Mouse (Mus musculus) testis, adult 2 months (tissue): ENCODE results near the gene Lmntd1. TPM values are rescaled to one million over a fixed set of nuclear protein-coding genes. Genes with fewer than 3 reads are reported as not detected.

Experiments
- H3K27ac ChIP-seq: fragments of 200-500 bp; 2 replicates; pipeline ENCODE4 v1.5.1; 2012; ENCODE audit warnings: low read depth, low read length; ENCODE audit not compliant: control insufficient read depth, insufficient read depth
- H3K27me3 ChIP-seq: fragments of 200-500 bp; 2 replicates; pipeline ENCODE4 v1.6.1; 2012; ENCODE audit warnings: mild to moderate bottlenecking, low read length, moderate library complexity; ENCODE audit not compliant: control insufficient read depth, insufficient read depth
- H3K36me3 ChIP-seq: fragments of 200-500 bp; 2 replicates; pipeline ENCODE4 v1.6.1; 2012; ENCODE audit warnings: mild to moderate bottlenecking, low read length; ENCODE audit not compliant: control insufficient read depth, insufficient read depth
- H3K4me1 ChIP-seq: fragments of 200-500 bp; 2 replicates; pipeline ENCODE4 v1.6.1; 2012; ENCODE audit warnings: low read length; ENCODE audit not compliant: control insufficient read depth, insufficient read depth
- H3K4me3 ChIP-seq: fragments of 200-500 bp; 2 replicates; pipeline ENCODE4 v1.5.1; 2012; ENCODE audit warnings: low read depth, mild to moderate bottlenecking, low read length, moderate library complexity, mixed read lengths; ENCODE audit not compliant: control insufficient read depth
- CTCF ChIP-seq: fragments of 200-500 bp; IDR thresholded peaks from 2 replicates; pipeline ENCODE4 v1.5.1; 2012; ENCODE audit warnings: low read depth, mild to moderate bottlenecking, inconsistent platforms, low read length, moderate library complexity; ENCODE audit not compliant: control insufficient read depth, insufficient read depth, insufficient replicate concordance
- POLR2A ChIP-seq: fragments of 200-500 bp; IDR thresholded peaks from 2 replicates; pipeline ENCODE4 v1.6.1; 2012; ENCODE audit warnings: low read depth, mild to moderate bottlenecking, inconsistent platforms, low read length, moderate library complexity; ENCODE audit not compliant: control insufficient read depth
- polyA plus RNA-seq: library from polyadenylated mRNA; depleted of rRNA; stranded (reverse); fragments of >200 nt; gene quantifications from 2 replicates; pipeline ENCODE4 v1.2.3, GENCODE M21; 2012; rRNA removed

The Lmntd1 gene
- polyA plus RNA-seq: 28.7 and 37.9 TPM in 2 replicates

DNA sequence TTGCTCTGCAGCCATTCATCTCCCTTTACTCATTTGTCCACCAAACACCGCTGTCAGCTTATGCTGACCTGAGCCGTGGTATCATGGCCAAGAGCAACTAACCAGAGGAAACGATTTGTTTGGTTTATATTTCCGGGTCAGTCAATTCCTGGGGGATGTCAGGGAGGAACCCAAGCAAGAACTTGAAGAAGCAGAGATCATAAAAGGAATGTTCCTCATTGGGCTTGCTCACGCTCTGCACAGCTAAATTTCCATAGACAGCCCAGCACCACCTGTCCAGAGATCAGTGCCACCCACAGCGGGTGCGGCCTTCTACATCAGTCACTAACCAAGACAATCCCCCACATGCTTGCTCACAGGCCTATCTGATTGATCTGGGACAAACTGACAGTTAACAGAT is at the start of gene Lmntd1:
Gene Lmntd1, minus strand, starts transcription at position 101 of the 400 bp plus-strand sequence.
- TF ChIP-seq CTCF (no peak), POLR2A (no peak)

DNA sequence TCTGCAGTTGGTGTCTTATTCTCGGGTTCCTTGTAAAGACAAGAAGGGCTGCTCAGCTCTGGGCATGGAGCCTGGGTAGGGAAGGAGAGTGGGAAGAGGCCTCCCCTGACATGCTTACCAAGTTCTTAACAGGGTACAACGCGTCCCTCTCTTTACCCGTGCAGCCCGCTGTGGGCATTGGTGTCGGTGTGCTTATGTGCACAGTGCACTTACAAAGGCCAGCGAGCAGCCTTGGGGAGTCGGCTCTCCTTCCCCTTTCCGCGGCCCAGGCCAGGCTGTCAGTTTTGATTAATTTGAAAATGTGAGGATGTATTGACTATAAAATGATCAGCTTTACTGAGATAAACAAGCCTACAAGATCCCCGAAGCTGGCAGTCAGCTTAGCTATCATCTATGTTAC is 46.8 kb upstream of the Lmntd1 start:
- no peaks in the 10 kb centered on the region for H3K36me3 ChIP-seq
- TF ChIP-seq POLR2A (no peak), CTCF (no peak)
- H3K4me1 ChIP-seq: no peaks in the 10 kb centered on the region
- no peaks in the 10 kb centered on the region for H3K27me3 ChIP-seq
- H3K4me3 ChIP-seq: no peak overlapping the region
- no peak overlapping the region for H3K27ac ChIP-seq

More for the DNA sequence above, at the start of gene Lmntd1:
- Histone ChIP-seq H3K4me1 (peaks cover 7% of the 10 kb centered on the region), H3K36me3 (no peaks in the 10 kb centered on the region), H3K27me3 (no peaks in the 10 kb centered on the region), H3K4me3 (peak within 1 kb of the TSS; percentile 49), H3K27ac (no peak within 1 kb of the TSS)

DNA sequence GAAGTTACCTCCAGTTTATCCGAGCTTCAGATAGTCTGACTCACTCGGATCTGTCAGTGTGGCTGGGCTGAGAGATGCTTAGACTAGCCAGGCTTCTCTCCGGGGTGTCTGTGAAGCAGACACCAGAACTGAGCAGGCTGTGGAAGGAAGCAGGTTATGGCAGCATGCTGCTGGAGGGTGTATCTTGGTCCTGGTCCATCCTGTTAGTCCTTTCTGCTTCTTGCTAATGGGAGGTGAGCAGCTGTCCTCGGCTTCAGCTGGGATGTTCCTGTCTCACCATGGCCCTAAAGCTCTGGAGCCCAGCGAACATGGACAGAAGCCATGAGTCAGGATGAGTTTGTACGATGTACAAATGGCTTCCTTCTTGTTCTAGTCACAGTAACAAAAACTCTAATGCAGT is 45.0 kb upstream of the Lmntd1 start:
- Histone ChIP-seq H3K27ac (no peak overlapping the region), H3K36me3 (no peaks in the 10 kb centered on the region), H3K27me3 (no peaks in the 10 kb centered on the region), H3K4me3 (no peak overlapping the region), H3K4me1 (no peaks in the 10 kb centered on the region)
- no peak for TF ChIP-seq CTCF
- TF ChIP-seq POLR2A: no peak

DNA sequence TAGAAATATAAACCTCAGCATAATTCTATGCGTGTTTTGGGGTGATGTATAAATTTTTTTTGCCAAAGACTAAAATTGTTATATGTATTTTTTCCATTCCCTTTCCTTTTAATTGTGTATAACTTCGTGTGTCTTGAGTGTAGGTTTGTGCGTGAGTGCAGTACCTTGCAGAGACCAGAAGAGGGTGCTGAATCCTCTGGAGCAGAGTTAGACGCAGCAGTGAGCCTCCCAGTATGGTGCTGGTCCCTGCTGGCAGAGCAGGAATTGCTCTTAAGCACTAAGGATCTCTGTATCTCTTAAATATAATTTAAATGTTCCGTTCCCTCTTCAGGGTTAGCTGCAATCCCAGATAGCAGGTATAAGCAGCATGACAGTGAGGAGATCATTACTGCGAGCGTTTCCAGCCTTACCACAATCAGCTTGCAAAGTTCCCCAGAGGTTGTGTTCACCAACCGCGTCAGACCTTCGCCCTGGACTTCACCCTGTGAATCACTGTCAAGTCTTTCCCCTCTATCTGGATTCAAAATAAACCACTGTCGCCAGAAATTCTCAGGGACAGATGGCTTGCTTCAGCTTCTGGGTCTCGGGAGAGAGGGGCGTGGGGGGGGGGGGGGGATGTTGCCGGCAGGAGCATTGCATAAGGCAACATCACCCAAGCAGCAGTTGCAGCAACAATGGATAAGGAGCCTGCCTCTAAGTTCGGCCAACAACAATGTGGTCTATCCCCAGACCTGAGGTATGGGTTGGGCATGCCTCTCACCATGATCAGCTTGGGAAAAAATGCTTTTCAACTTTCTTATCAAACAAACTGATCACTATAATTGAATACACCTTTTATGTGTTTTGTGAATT is 42.8 kb upstream of the Lmntd1 start:
- H3K4me1 ChIP-seq: no peaks in the 10 kb centered on the region; the same call in 1 of the 2 replicates
- TF ChIP-seq POLR2A: no peak
- TF ChIP-seq CTCF: peak; percentile 59; the same call in 1 of the 2 replicates
- H3K27ac ChIP-seq: no peak overlapping the region

DNA sequence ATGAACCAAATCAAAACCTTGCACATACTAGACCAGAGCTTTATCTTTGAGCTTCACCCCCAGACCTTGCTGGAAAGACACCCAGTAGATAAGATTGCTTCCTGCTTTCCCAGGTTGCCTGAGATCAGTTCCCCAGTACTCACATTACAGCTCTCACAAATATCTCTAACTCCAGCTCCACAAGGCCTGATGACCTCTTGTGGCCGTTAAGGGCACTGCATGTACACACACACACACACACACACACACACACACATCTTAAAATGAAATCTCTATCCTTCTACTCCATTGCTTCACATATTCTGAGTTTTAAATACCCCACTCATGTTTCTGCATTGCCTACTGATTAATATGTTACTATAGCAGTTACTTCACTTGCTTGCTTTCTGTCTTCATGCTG is 41.6 kb upstream of the Lmntd1 start:
- Histone ChIP-seq H3K27me3 (no peaks in the 10 kb centered on the region), H3K4me1 (no peaks in the 10 kb centered on the region; the same call in 1 of the 2 replicates), H3K4me3 (no peak overlapping the region), H3K27ac (no peak overlapping the region), H3K36me3 (no peaks in the 10 kb centered on the region)
- TF ChIP-seq POLR2A (no peak), CTCF (no peak)

More for the DNA sequence above, 42.8 kb upstream of the Lmntd1 start:
- Histone ChIP-seq H3K27me3 (no peaks in the 10 kb centered on the region), H3K4me3 (no peak overlapping the region), H3K36me3 (no peaks in the 10 kb centered on the region)

DNA sequence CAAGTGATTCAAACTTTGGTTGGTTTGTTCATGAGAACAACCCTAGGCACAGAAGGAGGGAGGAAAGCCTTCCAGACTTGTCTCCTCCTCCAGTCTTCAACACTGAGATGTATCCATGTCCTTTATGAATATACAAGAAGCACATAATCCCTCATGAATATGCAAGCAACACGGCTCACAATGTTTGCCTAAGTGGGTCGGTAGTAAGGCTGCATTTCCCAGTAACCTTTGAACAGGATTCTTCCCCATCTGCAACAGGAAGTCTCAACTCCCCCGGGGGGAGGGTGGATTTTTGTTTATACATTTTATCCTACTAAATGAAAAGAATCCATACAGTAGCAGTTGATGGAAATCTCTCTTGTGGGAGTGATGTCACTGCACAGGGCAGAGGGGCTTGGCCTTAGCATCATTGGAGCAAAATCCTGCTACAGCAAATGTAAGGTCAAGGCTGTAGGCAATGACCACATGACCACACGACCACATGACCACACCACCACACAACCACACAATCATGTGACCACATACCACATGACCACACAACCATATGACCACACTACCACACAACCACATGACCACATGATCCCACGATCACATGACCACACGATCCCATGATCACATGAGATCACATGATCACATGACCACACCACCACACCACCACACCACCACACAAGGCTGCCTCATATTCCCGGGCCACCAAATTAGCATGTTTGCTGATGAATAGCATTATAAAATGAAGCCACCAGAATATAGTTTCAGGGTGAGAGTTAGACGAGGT is 40.1 kb upstream of the Lmntd1 start:
- Histone ChIP-seq H3K4me1 (no peaks in the 10 kb centered on the region; the same call in 1 of the 2 replicates), H3K27me3 (no peaks in the 10 kb centered on the region), H3K4me3 (no peak overlapping the region), H3K27ac (no peak overlapping the region), H3K36me3 (no peaks in the 10 kb centered on the region)
- no peak for TF ChIP-seq CTCF
- TF ChIP-seq POLR2A: no peak

DNA sequence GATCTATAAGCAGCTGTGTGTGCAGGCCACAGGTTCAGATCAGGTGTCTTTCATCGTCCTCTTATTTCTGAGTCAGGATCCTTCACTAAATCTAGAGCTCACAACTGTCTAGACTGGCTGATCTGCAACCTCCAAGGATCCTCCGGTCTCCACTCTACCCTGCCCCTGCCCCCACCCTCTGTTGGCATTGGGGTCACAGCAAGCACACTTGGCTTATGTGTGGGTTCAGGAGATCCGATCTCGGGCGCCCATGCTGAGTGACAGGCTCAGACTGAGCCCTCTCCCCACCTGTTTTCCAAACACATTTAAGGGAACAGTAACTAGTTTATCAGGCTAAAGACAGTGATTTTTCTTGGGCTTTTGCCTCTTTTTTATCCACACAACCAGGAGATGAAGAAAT is 39.5 kb upstream of the Lmntd1 start:
- no peak overlapping the region for H3K27ac ChIP-seq

More for the DNA sequence above, 39.5 kb upstream of the Lmntd1 start:
- no peaks in the 10 kb centered on the region for H3K27me3 ChIP-seq
- TF ChIP-seq POLR2A (no peak), CTCF (no peak)
- no peaks in the 10 kb centered on the region; the same call in 1 of the 2 replicates for H3K4me1 ChIP-seq
- no peaks in the 10 kb centered on the region for H3K36me3 ChIP-seq
- H3K4me3 ChIP-seq: no peak overlapping the region
